Mouse (Mus musculus) cerebellum, adult 11-12 months (tissue): Measurements from ENCODE around the gene Lrrc52.
A peak's percentile ranks its signal among the peaks of the same experiment; 100 is the strongest.

ENCODE experiments used
- DNase-seq: peaks from one replicate; pipeline ENCODE4 v3.0.0; 2022

Gene Lrrc52

DNA sequence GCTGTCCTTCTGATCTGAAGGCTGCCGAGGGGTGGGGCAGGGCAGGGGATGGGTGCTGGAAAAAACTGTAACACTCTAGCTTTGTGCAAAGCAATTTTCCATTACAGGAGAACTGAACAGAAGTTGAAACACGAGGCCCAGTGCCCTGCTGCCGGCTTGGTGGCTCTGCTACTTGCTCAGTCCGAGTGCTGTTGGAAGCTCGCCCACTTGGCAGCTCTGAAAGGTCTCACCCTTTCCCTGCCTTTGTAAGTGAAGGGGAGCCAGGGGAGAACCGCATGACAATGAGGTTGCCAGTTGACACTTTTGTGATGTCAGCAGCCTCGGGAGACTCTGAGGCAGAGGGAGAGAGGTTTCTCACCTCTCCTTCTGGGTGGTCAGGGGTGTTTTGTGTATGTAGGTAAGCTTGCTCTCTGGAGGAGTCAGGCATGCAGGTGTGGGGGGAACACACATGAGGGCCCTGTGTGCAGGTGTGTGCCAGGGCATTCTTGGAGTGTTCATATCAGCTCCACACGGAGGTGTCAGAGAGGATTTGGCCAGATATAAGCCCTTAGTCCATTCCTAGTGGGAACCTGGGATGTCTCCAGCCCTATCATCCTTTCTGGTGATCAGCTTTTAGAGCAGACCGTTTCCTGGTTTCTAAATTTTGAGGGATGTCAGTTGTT lies at the start of gene Lrrc52:
Gene Lrrc52 (minus strand): TSS at position 16 of the 662 bp plus-strand sequence.
- peak; percentile 74 for DNase-seq

DNA sequence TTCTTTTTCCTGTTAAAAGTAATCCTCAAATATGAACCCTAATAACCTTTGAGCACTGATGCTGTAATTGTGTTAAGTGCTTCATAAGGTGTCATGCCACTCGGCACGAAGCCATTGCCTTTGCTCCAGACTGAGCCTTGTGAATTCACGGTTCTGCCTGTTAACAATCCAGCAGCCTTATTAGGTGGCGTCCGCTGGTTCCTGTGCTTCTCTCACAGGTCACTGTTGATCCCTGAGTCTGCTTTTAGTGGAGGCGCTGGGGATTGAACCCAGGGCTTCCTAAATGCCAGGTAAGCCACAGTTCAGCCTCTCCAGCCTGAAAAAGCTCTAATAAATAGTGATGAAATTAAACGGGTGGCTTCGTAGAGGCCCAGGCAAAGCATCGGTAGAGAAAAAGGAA lies 45.0 kb upstream of the Lrrc52 start:
- DNase-seq: no peak

DNA sequence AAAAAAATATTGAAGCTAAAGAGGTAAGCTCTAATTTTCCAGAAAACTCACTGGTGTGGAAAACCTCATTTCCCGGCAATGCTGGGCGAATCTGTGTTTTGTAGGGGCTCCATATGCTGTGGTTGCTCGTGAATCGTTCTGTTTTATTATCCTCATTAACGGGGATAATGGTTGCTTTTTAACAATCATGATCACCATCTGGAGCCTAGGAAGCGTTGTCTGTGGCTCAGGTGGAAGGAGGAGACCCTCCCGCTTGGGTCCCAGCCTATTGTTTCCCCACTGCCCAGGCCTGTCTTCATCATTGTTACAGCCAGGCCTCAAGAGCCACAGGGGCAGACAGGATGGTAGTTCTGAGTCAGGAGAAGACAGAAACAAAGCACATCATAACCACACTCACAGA lies 39.5 kb upstream of the Lrrc52 start:
- DNase-seq: no peak

DNA sequence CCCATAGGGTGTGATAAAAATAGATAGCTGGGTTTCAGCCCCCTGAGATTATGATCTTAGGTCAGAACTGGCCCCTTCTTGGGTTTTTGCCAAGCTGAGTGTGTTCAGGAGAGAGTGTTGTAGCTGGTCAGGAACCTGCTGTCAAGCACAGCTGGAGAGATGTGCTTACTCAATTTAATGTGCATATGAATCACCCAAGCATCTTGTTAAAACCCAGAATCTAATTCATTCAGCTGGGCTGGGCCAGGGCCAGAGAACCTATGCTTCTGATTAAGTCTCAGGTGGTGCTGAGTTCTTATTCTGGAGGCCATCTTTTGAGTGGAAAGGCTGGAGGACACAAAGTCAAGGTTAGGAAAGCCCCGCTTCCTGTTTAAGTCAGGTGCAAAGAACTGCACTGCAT lies 38.8 kb upstream of the Lrrc52 start:
- no peak for DNase-seq

DNA sequence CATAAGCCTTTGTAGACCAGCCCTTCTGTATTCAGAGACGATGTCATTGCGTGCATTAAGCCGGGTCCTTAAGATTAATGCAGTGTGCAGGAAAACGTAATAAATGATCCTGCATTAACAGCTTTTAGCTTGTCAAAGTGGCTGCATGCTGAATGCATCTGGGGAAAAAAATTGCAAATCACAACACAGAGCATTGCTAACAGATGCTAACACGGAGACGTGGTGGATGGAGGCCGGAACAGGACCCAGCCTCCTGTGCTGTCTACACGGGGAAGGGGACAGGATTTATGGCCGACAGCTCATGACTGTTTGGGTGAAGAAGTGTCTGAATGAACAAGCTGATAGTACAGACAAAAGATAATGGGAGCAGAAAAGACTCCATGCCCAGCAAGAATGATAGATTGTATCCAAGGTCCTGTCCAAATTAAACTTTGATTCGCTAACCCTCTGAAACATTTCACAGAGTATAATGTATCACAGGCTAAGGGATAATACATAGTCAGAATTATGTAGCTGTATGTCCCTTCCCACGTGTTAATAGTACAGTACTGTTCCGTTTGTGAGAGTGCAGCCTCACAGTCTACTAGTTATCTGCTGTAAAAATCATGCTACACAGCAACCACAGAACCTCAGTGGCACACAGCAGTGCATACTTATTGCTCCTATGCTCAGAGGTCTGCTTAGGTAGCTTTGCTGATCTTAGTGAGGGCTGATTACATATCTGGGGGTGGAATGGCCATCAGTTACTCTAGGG lies 32.7 kb upstream of the Lrrc52 start:
- DNase-seq: no peak

DNA sequence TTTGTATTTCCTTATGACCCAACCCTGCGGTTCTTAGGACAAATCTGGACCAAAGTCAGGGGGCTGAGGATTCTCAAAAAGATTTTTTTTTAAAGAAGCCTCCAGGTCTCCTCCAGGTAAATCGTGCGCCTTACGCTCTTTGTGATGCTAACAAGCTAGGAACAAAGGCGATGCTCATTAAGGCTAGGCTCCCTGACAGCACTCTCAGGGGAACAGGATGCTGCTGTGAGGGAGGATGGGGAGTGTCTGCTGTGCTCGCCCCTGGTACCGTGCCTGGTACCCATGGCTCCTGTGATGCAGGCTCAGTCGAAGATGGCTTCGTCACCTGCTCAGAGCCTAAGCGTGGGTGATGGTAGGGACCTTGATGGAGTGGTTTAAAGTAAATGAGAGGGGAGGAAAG lies 31.4 kb upstream of the Lrrc52 start:
- no peak for DNase-seq

DNA sequence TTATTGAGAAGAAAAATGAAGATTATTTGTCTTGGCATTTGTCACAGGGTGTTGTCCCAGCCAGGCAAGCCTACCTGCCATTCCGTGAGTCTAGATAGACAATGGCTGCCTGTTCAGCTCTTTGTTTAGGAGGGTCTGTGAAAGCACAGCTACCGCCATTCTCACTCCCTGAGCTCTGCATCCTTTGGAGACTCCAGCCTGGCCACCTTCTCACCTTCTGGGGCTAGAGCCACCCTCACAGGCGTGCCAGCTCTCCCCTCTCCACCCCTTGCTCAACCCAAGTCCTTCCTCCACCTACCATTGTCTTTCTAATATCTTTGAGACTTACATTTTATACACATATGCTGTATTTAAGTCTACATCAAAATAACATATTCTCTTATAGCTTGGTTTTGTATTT lies 31.0 kb upstream of the Lrrc52 start:
- no peak for DNase-seq

DNA sequence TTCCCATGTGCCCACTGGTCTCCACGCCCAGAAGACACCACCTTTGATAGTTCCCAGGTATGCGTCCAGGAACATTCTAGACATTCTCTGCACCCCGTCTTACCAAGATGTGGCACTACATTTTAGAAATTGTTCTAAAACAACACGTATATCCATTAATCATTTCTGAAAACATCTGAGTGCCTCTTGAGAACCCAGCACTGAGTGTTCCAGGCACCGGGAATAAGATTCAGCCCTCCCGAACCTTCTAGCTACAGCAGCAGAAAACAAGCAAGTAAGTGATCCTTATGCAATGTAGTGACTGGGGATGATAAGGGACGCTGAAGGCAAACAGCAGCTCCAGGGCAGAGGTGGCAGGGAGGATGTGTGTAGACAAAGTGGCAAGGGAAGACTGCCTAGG lies 24.9 kb upstream of the Lrrc52 start:
- no peak for DNase-seq

DNA sequence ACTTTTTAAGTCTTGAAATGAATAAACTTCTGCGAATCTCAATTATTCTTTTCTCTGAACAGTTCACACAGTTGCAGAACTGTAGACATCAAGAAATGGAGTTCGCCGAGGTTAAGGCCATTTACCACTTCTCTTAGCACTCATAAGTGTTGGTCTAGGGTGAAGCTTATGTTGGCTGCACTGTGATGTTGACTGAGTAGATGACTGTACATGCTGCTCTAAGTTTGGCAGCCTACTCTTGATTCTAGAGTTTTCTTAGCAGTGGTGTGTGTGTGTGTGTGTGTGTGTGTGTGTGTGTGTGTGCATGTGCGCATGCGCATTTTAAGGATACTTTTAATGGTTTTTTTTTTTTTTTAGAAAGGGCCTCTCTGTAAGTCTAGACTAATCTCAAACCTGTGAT lies 21.4 kb upstream of the Lrrc52 start:
- no peak for DNase-seq

DNA sequence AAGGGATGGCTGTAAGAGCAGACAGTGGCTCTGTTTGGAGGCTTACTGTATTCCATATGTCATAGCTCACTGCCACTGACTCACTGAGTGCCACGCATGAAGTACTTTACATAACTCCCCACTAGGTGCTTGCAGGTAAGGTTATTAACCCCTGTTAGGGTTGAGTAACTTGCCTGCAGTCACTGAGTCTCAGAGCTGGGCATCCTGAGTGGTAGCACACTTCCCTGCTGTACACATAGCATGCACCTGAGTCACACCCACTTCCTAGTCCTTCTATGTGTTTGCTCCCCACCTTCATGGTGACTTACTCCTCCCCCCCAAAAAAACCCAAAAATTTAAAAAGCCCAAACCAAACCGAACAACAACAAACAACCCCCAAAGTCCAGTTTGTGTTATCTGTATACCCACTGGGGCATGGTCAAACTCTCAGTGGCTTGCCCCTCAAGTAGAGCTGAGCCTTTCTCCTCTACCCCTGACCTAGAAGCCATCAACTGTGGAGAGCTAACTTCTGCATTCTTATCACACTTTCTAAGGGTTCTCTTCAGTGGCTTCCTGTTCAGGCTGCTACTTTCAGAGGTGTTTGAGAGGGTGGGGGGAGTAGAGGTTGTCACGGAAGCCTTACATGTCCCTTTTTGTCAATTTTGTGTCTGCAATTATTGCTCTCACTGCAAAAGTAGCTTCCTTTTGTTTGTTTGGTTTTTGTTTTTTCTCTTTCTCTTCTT lies 20.5 kb upstream of the Lrrc52 start:
- DNase-seq: no peak

DNA sequence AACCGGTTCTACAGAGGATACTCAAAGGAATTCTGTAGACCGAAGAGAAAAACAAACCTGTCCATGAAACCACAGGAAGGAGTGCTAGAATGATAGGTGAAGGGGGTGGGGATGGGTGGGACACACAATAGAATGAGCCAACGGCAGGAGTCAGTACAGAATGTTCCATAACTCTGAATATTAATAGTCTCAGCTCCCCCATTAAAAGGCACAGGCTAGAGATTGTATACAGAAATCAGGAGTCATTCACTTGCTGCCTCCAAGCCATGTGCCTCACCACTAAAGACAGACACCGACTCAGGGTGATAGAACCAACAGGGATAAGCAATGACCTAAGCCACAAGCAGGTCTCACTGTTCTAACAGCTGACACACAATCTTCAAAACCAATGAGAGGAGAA lies 16.3 kb upstream of the Lrrc52 start:
- DNase-seq: no peak

DNA sequence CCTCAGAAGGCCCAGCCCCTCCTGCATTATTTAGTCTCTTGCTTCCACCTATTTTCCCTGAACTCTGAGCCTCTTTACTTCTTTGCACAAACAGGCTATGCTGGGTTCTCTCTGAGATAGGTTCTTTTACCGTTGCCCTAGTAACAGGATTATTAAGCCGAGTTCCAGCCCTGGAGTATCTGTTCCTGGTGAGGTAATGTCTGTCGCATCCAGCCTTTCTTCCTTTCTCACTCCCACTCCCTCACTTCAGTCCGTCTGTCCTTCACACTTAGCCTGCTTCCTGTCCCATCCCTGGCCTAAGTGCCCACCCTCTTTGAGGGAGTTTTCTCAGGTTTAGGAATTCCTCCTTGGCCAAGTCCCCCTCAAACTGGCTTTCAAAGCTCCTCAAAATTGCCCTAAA lies 7.0 kb upstream of the Lrrc52 start:
- DNase-seq: no peak

DNA sequence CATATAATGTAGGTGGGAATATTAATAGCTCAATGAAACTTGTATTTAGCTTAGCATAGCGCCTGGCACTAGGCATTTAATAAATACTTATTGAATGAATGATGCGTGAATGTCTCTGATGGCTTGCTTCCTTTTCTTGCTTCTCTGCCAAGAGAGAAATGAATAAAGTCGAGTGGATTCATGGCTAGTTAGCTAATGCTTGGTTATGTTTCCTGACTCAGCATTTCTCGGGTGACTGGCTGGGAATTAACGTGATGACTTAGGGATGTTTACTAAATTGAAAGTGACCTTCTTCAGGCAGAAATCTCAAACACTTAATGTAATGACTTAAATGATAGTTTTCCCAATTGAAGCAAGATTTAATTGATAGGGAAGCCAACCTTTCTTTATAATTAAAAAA lies 1.3 kb upstream of the Lrrc52 start:
- DNase-seq: no peak

DNA sequence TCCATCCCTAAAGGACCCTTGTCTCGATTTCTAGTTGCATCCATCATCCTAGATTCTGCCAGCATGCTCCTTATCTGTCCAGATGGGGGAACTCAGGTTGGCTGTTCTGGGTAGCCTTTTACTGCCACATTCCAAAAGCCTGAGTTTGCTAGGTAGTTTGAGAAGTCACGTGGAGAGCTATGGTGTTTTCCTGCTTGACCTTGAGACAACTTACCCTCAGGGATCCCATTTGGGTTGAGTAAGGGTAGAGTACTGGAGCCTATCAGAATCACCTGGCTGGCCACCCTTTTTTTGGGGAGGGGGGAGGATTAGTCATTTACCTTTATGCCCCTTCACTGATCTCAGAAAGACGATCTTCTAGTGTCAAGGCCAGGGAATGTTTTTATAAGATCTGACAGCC lies 9.3 kb downstream of the Lrrc52 start:
- DNase-seq: no peak

DNA sequence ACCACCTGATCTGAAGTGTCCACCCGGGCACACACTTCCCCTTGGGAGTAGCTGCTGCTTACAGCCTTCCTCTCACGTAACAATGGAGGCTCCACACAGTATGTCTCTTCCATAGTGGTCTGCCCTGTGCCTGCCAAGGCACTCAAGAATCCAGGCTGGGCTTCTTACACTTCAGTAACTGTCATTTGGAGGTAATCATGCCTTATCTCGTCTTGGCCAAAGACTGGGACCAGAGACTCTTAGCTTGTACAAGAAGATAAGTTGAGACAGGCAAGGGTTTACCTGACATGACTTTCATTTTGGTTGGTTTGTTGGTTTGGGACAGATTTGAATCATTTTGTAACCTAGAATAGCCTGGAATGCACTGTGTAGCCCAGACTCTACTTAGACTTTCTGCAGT lies 13.5 kb downstream of the Lrrc52 start:
- DNase-seq: no peak

DNA sequence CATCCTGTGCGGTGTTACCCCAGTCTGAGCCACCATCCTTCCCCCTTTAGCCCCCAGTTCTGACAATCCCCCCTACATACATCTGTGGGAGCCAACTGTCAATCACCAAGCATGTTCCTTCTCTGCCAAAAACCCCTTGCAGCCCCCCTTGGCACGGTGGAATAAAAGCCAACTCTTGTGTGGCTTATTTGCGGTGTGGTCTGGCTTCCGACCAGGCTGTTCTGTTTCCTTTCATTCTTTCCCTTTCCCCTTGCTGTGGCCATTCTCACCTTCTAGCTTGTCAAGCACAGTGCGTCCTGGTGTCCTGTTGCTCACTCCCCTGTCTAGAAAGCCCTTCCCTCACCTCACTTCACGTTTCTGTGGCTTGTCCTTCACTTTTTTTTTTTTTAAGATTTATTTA lies 14.1 kb downstream of the Lrrc52 start:
- no peak for DNase-seq

DNA sequence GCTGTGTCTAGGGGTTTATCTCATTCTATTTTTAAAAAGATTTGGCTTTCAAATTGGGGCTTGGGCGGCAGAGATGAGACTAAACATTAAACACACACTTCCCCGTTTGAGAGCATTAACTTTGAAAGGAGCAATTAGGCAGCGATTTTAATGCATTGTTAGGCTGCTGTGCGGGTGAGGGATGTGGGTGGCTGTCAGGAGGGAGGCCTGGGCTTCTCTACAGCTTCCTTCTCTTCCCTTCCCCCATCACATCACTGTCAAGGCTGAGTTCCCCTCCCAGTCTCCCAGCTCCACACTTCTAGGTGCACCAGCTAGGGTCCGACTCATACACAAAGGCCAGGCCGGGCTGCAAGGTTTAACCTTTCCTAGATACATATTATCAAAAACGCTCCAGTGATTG lies 18.0 kb downstream of the Lrrc52 start:
- no peak for DNase-seq

DNA sequence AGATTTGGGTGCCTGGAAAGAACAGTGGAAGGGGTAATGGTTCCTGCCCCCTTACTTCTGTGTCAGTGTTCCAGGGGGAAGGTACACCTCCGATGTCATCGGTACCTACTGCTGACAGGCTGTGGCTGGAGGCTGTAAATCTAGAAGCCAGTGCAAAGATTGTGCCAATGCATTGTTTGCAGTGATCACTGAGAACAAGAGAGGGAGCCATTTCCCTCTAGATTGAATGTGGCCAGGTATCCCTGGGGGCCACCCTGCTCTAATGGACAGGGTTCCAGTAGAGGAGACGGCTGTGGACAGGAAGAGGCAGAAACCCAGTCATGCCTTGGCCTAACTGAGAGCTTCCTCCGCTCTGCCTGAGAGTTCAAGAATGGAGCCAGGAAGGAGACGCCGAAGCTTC lies 18.5 kb downstream of the Lrrc52 start:
- no peak for DNase-seq

DNA sequence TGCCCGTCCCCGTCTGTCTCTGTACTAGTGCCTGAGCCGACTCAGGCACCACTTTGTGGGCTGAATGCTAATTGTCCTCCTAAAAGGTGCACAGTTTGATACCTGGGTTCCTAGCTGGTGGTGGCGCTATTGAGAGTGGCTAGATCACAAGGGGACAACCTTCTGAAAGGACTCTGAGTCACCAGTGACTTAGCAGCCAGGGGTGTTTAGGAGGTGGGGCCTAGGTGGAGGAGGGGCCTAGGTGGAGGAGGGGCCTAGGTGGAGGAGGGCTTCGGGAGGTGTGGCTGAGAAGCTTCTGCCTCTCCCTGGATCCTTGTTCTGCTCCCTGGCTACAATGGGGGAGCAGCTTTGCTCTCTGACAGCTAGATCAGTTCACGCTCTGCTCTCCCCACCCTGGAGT lies 20.1 kb downstream of the Lrrc52 start:
- no peak for DNase-seq

DNA sequence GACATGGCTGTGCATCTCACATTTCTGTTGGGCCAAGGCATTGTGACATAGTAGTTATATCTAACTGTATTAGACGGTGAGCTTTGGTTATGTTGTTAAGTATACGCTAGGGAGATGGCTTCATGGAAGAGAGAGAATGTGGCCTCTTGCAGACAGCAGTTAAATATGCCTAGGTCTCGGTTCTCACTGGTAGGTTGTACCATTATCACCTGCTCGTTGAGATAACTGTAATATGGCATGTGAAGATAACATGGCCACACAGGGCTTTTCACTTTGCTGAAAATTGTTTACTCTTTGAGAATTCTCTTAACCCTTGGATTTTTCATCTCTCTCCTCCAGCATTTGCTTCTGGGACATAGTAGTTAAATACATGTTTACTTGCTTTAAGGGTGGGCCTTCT lies 21.4 kb downstream of the Lrrc52 start:
- no peak for DNase-seq

DNA sequence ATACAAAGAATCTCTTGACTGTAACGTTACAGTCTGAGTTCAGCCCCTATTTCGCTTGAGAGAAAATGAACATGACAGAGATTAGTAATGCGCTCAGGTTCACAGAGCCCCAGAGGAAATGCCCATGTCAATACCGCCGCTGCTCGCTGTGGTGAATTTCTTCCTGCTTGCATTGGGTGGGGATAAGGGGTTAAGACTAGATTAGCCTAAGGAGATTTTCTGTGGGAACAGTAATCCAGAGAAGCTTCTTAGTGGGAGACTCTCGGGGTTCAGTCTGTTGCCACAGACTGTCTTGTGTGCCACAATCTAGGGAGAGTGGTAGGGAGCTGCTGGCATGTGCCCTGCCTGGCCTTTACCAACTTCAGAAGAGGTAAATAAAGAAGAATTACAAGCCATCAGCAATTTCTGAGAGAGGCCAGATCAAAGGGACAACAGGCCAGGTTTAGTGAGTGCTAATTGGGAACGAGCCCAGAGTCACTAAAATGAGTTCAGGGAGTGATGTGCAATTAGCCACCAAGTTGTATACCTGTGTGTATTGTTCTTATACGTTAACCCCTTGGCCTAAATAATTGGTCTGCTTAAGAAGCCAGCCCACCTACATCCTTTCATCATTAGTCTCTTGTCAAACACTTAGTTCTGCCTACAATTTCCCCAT lies 28.2 kb downstream of the Lrrc52 start:
- no peak for DNase-seq

DNA sequence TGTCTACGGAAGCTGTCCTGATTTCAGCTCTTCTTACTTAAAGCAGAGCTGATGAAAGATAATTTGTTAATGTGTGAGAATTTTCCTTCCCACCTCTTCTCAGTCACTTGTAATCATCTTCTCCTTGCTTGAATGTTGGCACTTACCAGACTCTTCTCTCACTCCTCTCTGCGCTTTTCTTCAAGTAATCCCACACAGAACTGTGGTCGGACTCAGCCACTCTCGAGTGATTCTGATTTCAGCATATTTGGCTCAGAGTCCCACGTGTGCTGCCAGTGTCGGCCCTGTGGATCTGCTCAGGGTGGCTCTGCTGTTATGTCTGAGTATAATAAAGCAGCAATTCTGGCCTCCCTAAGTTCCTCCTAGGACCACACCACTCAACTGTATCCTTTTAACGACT lies 29.5 kb downstream of the Lrrc52 start:
- DNase-seq: no peak

DNA sequence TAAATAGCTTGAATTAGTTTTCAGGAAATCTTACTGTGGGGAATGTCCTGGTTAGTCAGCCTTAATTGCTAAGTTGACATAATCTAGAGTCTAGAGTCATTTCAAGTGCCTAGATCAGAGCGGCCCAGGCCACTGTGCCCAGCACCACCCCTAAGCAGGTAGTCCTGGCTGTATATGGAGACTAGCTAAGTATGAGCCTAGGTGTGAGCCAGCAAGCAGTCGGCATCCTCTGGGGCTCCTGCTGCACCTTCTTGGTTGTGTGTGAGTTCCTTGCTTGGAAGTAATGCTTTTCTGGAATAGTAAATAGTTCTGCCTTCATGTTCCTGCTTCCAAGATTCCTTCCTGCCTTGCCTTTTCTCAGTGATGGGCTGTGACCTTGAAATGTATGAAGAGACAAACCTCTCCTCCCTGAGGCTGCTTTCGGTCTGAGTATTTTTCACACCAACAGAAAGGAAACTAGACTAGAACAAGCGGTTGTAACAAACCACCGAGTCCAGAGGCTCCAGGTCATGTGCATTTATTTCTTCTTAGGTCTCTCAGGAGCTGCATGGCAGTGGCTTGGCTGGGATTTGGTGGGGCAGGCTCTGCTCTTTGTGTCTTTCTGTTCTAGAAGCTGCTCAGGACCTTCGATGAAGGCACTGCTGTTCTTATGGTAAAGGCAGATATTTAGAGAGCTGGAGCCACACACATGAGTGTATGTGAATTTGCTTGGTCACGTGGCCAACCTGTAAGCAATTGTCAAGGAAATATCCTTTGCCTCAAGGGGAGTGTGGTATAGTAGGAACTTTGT lies 30.2 kb downstream of the Lrrc52 start:
- no peak for DNase-seq
